Mouse (Mus musculus) erythroblast, embryonic 14.5 days (primary cell): ENCODE results near the gene Mrm2.

ENCODE experiments used
- GATA1 ChIP-seq: IDR thresholded peaks from 2 replicates; pipeline ENCODE4 v1.6.1; 2012; ENCODE audit warnings: low read length, inconsistent platforms, mixed read lengths
- TAL1 ChIP-seq: IDR thresholded peaks from 3 replicates; pipeline ENCODE4 v1.6.1; 2012; ENCODE audit warnings: low read length, inconsistent platforms, mixed read lengths

DNA sequence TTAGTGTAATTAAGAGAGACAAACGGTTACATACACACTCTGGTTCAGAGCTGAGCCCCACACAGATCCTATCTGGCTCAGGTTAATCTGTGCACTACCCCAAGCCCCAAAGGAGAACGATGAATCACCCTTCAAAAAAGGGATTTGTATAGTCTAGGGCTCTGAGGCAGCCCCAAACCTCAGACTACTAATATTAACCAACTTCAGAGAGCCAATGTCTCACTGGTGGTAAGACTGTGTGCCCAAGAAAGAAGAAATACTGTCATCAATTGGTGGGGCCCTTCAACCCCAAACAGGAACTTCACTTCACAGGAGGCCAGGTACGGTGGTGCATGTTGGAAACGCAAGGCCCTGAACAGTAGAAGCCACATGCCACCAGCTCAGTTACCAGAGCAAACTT is 13.5 kb upstream of the Mrm2 start:
- TF ChIP-seq GATA1, result no peak
- no peak for TF ChIP-seq TAL1
